Mouse (Mus musculus) lung, adult 2 months (tissue): ENCODE data around the gene Scin. TPM values are rescaled to one million over a fixed set of nuclear protein-coding genes. Genes with fewer than 3 reads are reported as not detected.

ENCODE experiments used
- DNase-seq: peaks from one replicate; pipeline ENCODE4 v3.0.0; 2022
- H3K4me1 ChIP-seq: fragments of 200-500 bp; 2 replicates; pipeline ENCODE4 v1.6.1; 2011; ENCODE audit warnings: low read length; ENCODE audit not compliant: control insufficient read depth, insufficient read depth
- H3K4me3 ChIP-seq: fragments of 200-500 bp; replicated peaks from 2 replicates; pipeline ENCODE3; 2011; ENCODE audit warnings: low read depth, mild to moderate bottlenecking, control low read depth, low read length; ENCODE audit errors: extremely low read depth
- CTCF ChIP-seq: fragments of 200-500 bp; IDR thresholded peaks from 2 replicates; pipeline ENCODE4 v1.5.1; 2011; ENCODE audit warnings: mild to moderate bottlenecking, low read length, control low read depth; ENCODE audit not compliant: insufficient read depth
- POLR2A ChIP-seq: fragments of 200-500 bp; IDR thresholded peaks from 2 replicates; pipeline ENCODE4 v1.6.1; 2011; ENCODE audit warnings: low read depth, mild to moderate bottlenecking, control low read depth, low read length, borderline replicate concordance; ENCODE audit errors: extremely low read depth
- WGBS: fragments of 180-500 bp; shearing (Covaris S2); methylation state at CpG from one replicate; pipeline ENCODE4 v1.1.7; 2018; 5-methylcytosine and 5-hydroxymethylcytosine counted together
- polyA plus RNA-seq: library from polyadenylated mRNA; depleted of rRNA; stranded (reverse); fragments of >200 nt; gene quantifications from 2 replicates; pipeline ENCODE4 v1.2.3, GENCODE M21; 2012

Gene Scin
- polyA plus RNA-seq, 1 experiment: 0.62 TPM

DNA sequence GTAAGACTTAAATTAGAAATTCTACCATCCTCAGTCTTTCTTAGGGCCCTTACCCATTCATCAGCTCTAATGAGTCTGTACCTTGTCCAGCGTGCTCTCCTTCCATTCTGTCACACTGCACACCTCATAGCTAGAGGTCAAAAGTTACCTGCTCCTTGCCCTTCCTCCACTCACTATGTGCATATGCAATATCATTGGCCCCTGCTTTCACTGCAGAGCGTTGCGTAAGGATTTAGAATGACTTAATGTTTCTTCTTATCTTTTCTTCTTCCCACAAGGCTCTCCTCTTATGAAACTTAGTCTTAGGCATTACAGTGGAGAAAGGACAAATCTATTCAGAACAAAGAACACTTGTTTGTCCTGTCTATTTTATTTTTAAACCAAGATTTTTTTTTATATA, 20.0 kb downstream of the Scin start:
- 71% methylated on average over 3 of the region's 3 CpGs for WGBS
- no peak for DNase-seq
- no peak overlapping the region for H3K4me3 ChIP-seq
- no peak for TF ChIP-seq CTCF
- H3K4me1 ChIP-seq: no peaks in the 10 kb centered on the region

GRCm38 (mm10) chr12:40113605-40114004, 20.4 kb downstream of the Scin start:
- TF ChIP-seq POLR2A (no peak), CTCF (no peak)
- DNase-seq: no peak
- 66% methylated on average over 2 of the region's 2 CpGs for WGBS

DNA sequence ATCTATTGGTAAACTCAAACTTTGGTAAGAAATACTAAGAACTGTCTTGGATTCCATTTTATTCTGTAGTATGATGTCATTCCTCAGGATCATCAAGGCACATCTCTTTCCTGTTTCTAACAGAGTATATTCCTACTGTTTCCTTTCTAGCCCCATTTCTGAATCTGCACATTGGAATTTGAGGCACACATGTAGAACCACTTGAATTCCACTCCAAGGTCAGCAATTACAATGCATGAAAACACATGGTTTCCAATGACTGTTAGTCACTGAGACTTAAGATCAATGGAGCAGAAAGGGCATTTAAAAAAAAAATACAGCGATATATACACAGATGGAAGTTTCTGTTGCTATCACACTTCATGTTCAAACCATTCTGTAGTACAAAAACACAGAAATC, 24.8 kb downstream of the Scin start:
- TF ChIP-seq CTCF (no peak), POLR2A (no peak)

More at GRCm38 (mm10) chr12:40113605-40114004, 20.4 kb downstream of the Scin start:
- no peak overlapping the region for H3K4me3 ChIP-seq
- H3K4me1 ChIP-seq: no peaks in the 10 kb centered on the region

GRCm38 (mm10) chr12:40108143-40108542, 25.9 kb downstream of the Scin start:
- 45% methylated on average over 2 of the region's 2 CpGs for WGBS
- Histone ChIP-seq H3K4me1 (no peaks in the 10 kb centered on the region), H3K4me3 (no peak overlapping the region)
- TF ChIP-seq POLR2A (no peak), CTCF (no peak)
- no peak for DNase-seq

More for the DNA sequence above, 24.8 kb downstream of the Scin start:
- Histone ChIP-seq H3K4me3 (no peak overlapping the region), H3K4me1 (no peaks in the 10 kb centered on the region)
- WGBS: 72% methylated on average over 1 of the region's 1 CpGs
- no peak for DNase-seq

DNA sequence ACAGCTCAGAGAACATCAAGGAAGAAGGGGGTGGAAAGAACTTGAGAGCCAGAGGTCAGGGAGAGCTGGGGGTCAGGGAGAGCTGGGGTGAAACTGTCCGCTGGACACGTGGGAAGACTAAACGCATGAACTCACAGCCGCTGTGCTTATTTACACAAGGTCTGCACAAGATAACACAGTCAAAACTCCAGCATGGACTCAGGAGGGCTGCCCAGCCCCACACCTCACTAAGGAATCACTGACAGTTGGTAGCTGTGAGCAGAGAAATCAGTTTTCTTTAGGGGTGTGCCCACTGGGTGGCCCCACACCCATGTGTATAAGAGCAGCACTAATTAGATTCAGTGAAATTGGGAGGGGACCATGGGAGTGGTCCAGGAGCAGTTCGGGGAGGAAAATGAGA, 27.2 kb downstream of the Scin start:
- TF ChIP-seq CTCF (no peak), POLR2A (no peak)
- 26% methylated on average over 5 of the region's 5 CpGs for WGBS
- Histone ChIP-seq H3K4me1 (no peaks in the 10 kb centered on the region), H3K4me3 (no peak overlapping the region)
- no peak for DNase-seq

DNA sequence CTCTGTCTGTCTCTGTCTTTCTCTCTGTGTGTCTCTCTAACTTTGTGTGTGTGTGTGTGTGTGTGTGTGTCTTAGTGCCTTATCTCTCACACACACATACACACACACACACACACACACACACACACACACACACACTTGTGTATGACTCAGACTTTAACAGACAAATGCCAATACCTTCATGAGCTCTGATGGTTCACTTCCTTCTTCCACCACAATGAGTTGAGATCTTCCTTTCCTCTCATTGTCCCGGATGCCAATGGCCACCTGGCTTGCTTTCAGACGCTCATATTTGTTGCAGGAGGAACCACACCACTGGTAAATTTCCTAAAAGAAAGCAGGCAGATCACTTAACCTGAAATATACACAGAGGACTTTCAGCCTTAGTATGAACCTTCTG, 29.3 kb downstream of the Scin start:
- H3K4me1 ChIP-seq: no peaks in the 10 kb centered on the region
- no peak overlapping the region for H3K4me3 ChIP-seq
- TF ChIP-seq POLR2A (no peak), CTCF (no peak)
- DNase-seq: no peak
- 49% methylated on average over 2 of the region's 2 CpGs for WGBS

DNA sequence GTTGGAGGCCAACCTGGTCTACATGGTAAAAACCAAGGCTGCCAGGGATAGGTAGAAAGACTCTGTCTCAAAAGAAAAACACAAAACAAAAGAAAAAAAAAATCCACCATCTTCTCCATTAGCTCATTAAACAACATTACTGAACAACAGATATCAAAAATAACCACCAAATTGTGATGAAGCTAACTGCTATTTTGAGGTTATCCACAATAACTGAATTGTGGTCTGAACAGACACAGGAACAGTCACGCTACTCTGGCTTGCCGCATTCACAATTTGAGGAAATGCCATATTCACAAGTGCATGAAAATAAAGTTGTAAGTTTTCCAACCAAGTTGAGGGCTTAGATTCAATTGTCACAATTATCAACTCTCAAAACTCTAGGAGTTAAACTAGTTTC, 31.7 kb downstream of the Scin start:
- no peak for TF ChIP-seq POLR2A
- no peak for TF ChIP-seq CTCF
- Histone ChIP-seq H3K4me3 (no peak overlapping the region), H3K4me1 (no peaks in the 10 kb centered on the region)
- WGBS: 78% methylated on average over 2 of the region's 2 CpGs
- no peak for DNase-seq

GRCm38 (mm10) chr12:40099407-40099806, 34.6 kb downstream of the Scin start:
- TF ChIP-seq CTCF: no peak
- no peak for TF ChIP-seq POLR2A
- 65% methylated on average over 2 of the region's 2 CpGs for WGBS
- no peak overlapping the region for H3K4me3 ChIP-seq
- H3K4me1 ChIP-seq: no peaks in the 10 kb centered on the region
- DNase-seq: no peak

- Histone ChIP-seq H3K4me1 (no peaks in the 10 kb centered on the region), H3K4me3 (no peak overlapping the region)
- WGBS: 92% methylated on average over 4 of the region's 4 CpGs
- TF ChIP-seq CTCF (no peak), POLR2A (no peak)
- no peak for DNase-seq
These were observed 36.6 kb downstream of the Scin start for GRCm38 (mm10) chr12:40097449-40097848.

DNA sequence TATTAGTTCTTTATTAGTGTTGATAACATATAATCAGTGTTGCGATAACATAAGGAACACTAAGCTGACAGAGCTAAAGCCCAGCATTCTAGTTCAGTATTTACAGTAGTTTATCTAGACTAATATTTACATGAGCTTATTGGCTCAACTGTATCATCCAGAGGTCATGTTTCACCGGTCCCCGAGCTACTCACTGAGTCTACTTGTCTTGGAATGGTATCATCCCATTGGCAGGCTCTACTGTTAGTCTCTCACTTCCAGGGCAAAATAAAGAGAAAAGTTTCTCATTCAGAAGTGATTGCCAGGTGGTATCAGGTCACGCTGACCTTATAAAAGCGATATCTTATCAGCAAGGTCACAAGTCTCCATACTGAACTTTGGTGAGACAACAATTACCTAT, 37.0 kb downstream of the Scin start:
- DNase-seq: no peak
- H3K4me3 ChIP-seq: no peak overlapping the region
- no peak for TF ChIP-seq CTCF
- TF ChIP-seq POLR2A: no peak
- no peaks in the 10 kb centered on the region for H3K4me1 ChIP-seq
- 81% methylated on average over 5 of the region's 5 CpGs for WGBS

GRCm38 (mm10) chr12:40096453-40096852, 37.6 kb downstream of the Scin start:
- no peak for TF ChIP-seq CTCF
- H3K4me3 ChIP-seq: no peak overlapping the region
- DNase-seq: no peak
- no peaks in the 10 kb centered on the region for H3K4me1 ChIP-seq
- WGBS: 64% methylated on average over 3 of the region's 3 CpGs
